Mouse (Mus musculus): ENCODE measurements around the gene Rtl8c.
A peak's percentile ranks its signal among the peaks of the same experiment; 100 is the strongest.
"Not testable (repeated sequence)": the region's sequence is repeated elsewhere in the genome, so short reads cannot be mapped to it uniquely, and the experiment has no call there.

Rtl8c gene

DNA sequence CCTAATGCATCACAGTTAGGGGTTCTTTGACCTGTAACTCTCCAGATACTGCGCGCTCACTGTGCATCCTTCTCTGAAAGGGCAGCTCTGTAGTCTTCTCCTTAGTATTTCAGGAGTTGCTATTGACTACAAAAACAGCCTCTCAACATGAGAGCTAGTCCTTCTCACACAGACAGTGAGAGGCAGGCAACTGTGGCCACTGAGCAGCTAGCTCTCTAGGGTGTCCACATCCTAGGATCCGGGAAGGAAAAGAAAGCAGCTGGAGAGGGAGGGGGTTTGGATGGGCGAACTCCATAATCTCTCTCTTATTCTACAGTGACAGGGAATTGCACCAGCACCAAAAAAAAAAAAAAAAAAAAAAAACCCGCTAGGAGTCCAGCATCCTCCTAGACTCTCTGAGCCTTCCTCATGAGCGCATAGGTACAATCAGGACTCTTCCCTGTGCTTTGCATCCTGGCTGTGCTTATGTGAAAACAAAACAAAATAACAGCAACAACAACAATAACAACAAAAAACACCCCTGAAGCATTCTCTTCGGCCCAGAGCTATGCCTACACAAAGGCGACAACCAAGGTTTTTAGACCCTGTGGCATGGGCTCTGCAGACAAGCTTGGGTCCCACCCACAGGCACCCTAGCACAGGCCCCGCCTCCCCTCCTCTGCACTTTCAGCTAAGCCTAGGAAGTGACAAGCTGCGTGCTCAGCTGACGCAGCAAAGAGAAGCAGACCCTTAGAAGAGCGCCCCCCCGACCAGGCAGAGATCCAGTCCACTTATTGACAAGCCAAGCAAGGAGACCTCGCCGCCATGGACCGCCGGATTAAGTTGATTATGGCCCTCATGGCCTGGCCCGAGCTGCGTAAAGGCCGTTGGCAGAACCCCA is at the start of gene Rtl8c:
TSS of gene Rtl8c (plus strand) at position 791 of the 880 bp plus-strand sequence.
- peak; percentile 71 to 79 for DNase-seq

DNA sequence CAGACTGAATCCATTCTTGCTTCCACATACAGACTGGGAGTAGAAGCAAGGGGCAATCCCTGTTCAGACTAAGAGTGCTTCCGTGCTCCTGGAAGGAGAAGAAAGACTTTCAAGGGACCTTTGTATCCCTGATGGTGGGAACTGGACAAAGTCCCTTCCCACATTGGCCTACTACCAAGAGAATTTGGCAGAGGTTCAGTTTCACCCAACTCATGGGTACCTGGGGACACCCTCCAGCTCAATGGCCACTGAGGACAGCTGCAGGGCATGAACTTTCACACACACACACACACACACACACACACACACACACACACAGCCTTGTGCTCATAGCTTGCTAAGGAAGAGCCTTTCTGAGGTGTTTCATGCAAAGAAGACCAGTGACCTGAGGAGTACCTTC is 28.5 kb upstream of the Rtl8c start:
- no peak for DNase-seq

DNA sequence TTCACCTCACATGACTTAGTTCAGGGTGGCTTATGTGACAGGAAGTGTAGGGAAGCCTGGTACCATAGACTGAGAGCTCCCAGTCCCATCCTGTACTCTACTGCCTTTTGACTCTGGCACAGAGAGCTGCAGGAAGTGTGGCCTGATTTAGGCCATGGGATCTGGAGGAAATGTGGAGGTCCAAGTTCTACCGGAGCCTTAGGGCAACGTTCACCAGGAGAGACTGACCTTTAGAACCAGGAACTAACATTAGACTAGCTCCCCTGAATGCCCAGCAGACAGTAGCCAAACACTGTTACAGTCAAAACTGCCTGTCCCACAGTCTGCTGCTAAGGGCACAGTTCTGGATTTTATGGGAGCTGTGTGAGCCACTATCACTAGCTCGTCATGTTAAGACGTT is 26.4 kb upstream of the Rtl8c start:
- DNase-seq, result not testable (repeated sequence)

DNA sequence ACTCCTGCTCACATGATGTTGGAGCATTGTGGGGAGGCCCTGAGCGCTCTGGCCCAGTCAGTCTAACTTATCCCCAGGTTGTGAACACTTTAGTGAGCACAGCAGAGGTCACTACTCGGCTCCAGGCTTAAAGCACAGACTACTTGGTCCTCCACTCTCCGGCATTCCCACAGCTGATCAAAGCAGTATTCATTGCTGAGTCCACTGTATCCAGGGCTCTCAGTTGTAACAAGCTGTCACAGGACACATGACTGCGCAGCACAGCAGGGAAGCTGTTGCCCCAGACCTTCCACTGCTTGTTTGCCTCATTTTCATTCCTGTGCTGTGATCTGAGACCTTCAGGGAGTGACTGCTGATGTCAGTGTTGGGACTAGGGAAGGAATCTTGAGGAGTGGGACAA is 24.4 kb upstream of the Rtl8c start:
- not testable (repeated sequence) for DNase-seq

GRCm38 (mm10) chrX:53599993-53600392 is 7.8 kb upstream of the Rtl8c start:
- DNase-seq, result peak; percentile 52 to 64

GRCm38 (mm10) chrX:53606176-53606575 is 1.7 kb upstream of the Rtl8c start:
- DNase-seq, result peak in 1 of 2 experiments; percentile 8

DNA sequence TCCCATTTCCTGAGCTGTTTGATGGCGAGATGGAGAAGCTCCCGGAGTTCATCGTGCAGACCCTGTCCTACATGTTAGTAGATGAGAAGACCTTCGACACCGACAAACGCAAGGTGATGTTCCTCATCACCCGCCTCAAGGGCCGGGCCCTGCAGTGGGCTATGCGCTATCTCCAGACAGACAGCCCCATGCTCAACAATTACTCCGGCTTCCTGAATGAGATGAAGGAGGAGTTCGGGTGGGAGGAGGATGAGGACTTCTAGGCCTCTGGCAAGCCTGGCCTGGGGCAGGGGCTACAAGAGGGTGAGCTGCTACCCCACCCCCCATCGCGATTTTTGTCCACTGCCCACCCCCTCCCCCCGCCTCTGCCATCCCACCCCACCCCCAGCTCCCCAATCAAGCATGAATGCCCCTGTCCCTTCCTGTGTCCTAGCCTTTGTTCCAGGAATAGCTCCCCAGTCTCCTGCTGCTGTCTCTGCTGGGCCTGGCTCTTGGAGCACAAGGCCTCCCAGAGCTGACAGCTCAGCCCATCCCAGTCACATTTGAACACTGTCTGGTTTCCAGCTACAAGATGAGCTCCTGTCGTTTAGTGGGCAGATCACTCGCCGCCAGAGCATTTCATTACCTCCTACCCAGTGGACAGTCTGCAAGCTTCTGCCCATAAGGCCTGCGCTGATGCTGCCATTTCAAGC is 436 bp downstream of the Rtl8c start:
- DNase-seq, result no peak

GRCm38 (mm10) chrX:53608879-53609278 is 1.0 kb downstream of the Rtl8c start, which contains the start of gene Gm14597:
TSS of gene Gm14597 (minus strand) at chrX:53608979.
- DNase-seq, result not testable (repeated sequence)

GRCm38 (mm10) chrX:53610571-53610970 is 2.7 kb downstream of the Rtl8c start:
- DNase-seq, result peak; percentile 12 to 16

- not testable (repeated sequence) for DNase-seq
Measured at GRCm38 (mm10) chrX:53611395-53611794, 3.6 kb downstream of the Rtl8c start.

GRCm38 (mm10) chrX:53638107-53638506 is 30.3 kb downstream of the Rtl8c start:
- not testable (repeated sequence) for DNase-seq

DNA sequence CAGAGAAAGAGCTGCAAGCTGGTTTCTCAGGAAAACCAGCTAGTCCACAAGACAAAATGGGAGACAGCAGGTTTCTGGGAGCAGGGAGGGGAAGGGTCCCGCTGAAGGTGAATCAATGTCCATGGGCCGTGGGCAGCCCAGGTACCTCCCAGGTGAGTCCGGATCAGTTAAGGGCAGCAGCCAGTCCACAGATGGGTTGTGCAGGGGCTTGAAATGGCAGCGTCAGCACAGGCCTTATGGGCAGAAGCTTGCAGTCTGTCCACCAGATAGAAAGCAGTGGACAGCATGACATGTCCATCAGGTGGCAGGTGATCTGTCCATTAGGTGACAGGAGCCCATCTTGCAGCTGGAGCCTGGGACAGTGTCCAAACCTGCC is 34.8 kb downstream of the Rtl8c start:
- not testable (repeated sequence) for DNase-seq

DNA sequence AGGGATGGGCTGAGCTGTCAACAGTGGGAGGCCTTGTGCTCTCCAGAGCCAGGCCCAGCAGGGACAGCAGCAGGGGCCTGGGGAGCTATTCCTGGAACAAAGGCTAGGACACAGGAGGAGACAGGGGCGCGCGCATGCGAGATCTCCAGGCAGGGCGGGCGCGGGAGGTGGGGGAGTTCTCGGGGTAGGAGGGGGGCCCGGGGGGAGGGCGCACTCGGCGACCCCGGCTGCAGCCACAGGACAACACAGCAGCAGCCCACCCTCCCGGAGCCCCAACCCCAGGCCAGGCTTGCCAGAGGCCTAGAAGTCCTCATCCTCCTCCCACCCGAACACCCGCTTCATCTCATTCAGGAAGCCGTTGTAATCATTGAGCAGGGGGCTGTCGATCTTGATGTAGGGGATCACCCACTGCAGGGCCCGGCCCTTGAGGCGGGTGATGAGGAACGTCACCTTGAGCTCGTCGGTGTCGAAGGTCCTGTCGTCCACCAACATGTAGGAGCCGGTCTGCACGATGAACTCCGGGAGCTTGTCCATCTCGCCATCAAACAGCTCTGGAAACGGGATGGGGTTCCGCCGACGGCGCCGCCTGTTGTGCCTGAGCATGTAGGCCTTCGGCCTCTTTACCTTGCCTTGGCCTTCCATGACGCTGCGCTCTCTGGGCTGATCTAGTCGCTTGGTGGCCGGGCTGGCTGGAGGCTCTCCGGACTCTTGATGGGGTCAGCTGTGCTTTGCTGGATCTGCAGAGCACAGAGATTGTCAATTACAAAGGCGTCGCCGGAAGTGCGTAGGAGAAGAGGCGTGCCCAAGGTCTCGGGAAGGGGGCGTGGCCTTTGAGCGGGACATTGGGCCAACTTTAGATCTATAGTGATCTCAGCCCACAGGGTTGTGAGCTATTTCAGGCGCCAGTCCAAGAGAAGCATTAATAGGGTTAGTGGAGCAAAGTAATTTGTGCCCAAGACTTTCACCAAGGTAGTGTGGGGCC is 35.4 kb downstream of the Rtl8c start, which contains the start of gene Rtl8a:
TSS of gene Rtl8a (minus strand) at position 703 of the 982 bp plus-strand sequence.
- DNase-seq, result peak; percentile 63 to 69

- DNase-seq, result no peak
Measured at GRCm38 (mm10) chrX:53645885-53646284, 38.1 kb downstream of the Rtl8c start.

DNA sequence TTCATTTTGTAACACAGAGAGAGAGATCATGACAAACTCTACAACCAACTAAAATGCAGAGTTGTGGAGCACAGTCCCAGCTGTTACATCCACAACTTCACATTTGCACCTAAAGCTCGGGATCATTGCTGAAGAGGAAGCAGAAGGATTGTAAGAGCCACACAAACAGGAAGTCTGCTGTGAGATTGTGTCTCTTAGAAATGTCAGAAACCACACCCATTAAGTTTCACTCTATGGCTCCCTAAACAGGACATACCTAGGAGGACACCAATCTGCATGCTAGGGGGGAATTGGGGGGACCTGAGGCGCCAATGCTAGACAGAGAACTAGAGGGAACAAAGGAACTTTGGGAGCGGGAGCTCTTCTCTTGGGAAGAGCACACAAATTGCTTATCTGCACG is 45.1 kb downstream of the Rtl8c start:
- DNase-seq, result not testable (repeated sequence)

All from thymus, postnatal 36 days (tissue).